Mouse (Mus musculus) cerebellum, adult 2 months (tissue): ENCODE data around the gene Gcnt2. TPM values are rescaled to one million over a fixed set of nuclear protein-coding genes. Genes with fewer than 3 reads are reported as not detected.
A peak's percentile ranks its signal among the peaks of the same experiment; 100 is the strongest.

Experiments
- DNase-seq, 2 experiments: peaks; one replicate each; pipeline ENCODE4 v3.0.0; 2021
- H3K27ac ChIP-seq: fragments of 200-500 bp; 2 replicates; pipeline ENCODE4 v1.5.1; 2012; ENCODE audit warnings: low read length, control low read depth, inconsistent platforms; ENCODE audit not compliant: insufficient read depth
- H3K27me3 ChIP-seq: fragments of 200-500 bp; 2 replicates; pipeline ENCODE4 v1.6.1; 2012; ENCODE audit warnings: inconsistent platforms, mild to moderate bottlenecking, low read length, moderate library complexity; ENCODE audit not compliant: control insufficient read depth, insufficient read depth
- H3K4me1 ChIP-seq: fragments of 200-500 bp; 2 replicates; pipeline ENCODE4 v1.6.1; 2011; ENCODE audit warnings: low read length; ENCODE audit not compliant: control insufficient read depth, insufficient read depth
- H3K4me3 ChIP-seq: fragments of 200-500 bp; replicated peaks from 2 replicates; pipeline ENCODE3; 2011; ENCODE audit warnings: mild to moderate bottlenecking, low read depth, low read length, control low read depth; ENCODE audit not compliant: insufficient read depth
- CTCF ChIP-seq: fragments of 200-500 bp; IDR thresholded peaks from 2 replicates; pipeline ENCODE4 v1.5.1; 2011; ENCODE audit warnings: low read depth, mild to moderate bottlenecking, control low read depth, low read length, moderate library complexity, borderline replicate concordance; ENCODE audit not compliant: insufficient read depth
- POLR2A ChIP-seq: fragments of 200-500 bp; IDR thresholded peaks from 2 replicates; pipeline ENCODE4 v1.6.1; 2011; ENCODE audit warnings: low read length, control low read depth, borderline replicate concordance; ENCODE audit not compliant: insufficient read depth
- WGBS: fragments of 180-500 bp; shearing (Covaris S2); methylation state at CpG from one replicate; pipeline ENCODE4 v1.1.7; 2018; 5-methylcytosine and 5-hydroxymethylcytosine counted together
- polyA plus RNA-seq: library from polyadenylated mRNA; depleted of rRNA; stranded (reverse); fragments of >200 nt; gene quantifications from 2 replicates; pipeline ENCODE4 v1.2.3, GENCODE M21; 2012; rRNA removed

Gene Gcnt2
- 2.3 and 2.5 TPM in 2 replicates for polyA plus RNA-seq

DNA sequence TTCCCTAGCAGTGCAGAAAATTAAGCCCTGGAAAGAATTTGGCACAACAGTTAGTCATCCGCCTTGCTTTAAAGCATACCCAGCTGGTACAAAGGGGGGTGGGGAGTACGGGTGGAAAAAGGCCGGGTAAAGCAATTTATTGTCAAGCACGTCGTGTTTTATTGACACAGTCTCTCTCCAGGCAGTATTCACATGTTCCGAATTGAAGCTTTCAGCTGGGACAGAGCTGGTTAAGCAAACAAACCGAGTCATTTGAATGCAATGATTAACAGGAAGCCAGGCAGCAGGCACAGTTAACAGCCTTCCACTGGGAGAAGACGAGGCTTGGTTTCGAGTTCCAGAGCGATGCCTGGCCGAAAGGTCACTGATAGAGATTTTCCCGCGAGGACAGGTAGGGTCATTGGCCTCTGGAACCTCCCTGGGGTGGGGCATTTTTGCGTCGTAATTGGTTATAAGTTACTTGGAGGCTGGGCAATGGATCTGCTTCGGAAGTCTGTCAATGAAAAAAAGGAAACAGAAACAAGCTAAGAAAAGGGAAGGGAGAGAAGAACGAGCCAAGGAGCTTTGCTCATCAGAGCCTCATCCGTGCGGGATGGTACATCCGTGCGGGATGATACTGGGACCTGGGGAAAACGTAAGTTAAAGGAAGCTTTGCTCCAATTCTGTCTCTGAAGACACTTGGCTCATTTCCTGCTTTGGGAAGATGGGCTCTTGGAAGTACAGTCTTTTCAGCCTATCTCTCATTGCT lies at the start of gene Gcnt2:
TSS of gene Gcnt2 (plus strand) at position 103 of the 748 bp plus-strand sequence.
- 65% methylated on average over 22 of the region's 22 CpGs for WGBS
- H3K4me1 ChIP-seq: no peaks in the 10 kb centered on the region
- no peak for TF ChIP-seq CTCF
- TF ChIP-seq POLR2A: no peak
- no peaks in the 10 kb centered on the region for H3K27me3 ChIP-seq
- H3K27ac ChIP-seq: no peak within 1 kb of the TSS
- H3K4me3 ChIP-seq: no peak within 1 kb of the TSS
- DNase-seq: no peak

DNA sequence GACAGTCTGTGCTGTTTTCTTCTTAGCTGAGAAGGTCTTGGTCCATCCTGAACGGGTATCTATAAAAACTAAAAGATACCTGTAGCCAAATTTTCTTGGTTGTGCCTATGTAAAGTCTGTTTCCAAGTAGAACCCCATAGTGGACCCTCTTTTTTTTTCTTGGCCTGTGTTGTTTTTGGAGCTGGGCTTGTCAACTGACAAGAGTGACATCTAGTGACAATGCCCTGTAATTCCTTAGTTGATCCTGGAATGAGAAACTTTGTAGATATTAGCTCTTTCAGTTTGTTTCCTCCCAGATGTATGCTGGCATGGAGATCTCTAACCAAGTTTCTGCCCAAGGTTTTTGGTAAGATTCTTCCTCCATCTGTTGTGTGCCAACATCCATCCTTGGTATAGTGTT lies 38.9 kb upstream of the Gcnt2 start:
- Histone ChIP-seq H3K27me3 (no peaks in the 10 kb centered on the region), H3K27ac (no peak overlapping the region), H3K4me3 (no peak overlapping the region), H3K4me1 (no peaks in the 10 kb centered on the region)
- TF ChIP-seq CTCF (no peak), POLR2A (no peak)
- 54% methylated on average over 1 of the region's 1 CpGs for WGBS
- DNase-seq: no peak

DNA sequence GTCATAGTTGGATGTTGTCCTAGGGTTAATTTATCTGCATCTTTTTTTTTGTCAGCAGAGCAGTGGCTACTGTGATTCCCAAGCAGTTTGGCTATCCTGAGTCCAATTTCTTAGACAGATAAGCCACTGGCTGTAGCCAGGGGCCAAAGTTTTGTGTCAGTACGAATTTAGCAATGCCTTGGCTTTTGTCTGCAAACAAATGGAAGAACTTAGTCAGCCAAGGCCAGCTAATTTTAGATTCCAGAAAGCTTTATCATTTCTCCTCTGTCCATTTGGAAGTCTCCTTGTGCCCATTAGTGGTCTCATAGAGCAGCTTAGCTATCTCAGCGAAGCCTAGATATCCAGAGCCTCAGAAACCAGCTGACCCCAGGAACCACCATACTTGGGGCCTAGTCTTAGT lies 37.6 kb upstream of the Gcnt2 start:
- no peak for TF ChIP-seq POLR2A
- no peak for TF ChIP-seq CTCF
- 76% methylated on average over 2 of the region's 2 CpGs for WGBS

DNA sequence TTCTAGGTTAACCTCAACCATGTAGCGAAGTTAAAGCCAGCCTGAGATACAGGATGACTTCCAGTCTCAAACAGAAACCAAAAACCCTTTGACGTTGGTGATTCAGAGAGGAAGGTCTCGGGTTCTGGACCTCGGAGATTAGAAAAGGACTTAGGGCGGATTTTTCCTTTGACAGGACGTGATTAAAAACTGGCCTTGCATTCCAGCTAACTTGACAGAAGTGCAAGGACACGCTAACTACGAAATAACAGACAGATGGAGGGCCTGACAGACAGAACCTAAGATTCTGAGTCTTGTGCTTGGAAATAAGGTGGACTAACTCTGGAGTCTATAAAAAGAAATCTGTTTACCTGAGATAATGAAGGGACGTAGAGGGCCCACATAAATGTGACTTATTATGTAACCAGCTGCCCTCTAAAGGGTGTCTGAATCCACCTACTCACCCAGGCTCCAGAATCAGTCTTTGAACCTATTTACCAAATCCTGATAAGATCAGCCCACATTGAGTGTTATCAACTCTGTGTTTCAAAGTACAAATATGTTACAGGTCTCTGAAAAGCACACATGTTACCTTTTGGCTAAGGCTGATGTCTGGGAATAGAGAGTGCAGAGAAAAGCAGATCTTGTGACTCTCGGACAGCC lies 18.3 kb upstream of the Gcnt2 start:
- WGBS: 81% methylated on average over 10 of the region's 10 CpGs
- H3K4me3 ChIP-seq: no peak overlapping the region
- no peaks in the 10 kb centered on the region for H3K4me1 ChIP-seq
- TF ChIP-seq POLR2A (no peak), CTCF (no peak)
- no peak overlapping the region for H3K27ac ChIP-seq
- DNase-seq: no peak
- no peaks in the 10 kb centered on the region for H3K27me3 ChIP-seq

More for the DNA sequence above, 37.6 kb upstream of the Gcnt2 start:
- Histone ChIP-seq H3K27me3 (no peaks in the 10 kb centered on the region), H3K4me3 (no peak overlapping the region), H3K27ac (no peak overlapping the region), H3K4me1 (no peaks in the 10 kb centered on the region)
- no peak for DNase-seq

DNA sequence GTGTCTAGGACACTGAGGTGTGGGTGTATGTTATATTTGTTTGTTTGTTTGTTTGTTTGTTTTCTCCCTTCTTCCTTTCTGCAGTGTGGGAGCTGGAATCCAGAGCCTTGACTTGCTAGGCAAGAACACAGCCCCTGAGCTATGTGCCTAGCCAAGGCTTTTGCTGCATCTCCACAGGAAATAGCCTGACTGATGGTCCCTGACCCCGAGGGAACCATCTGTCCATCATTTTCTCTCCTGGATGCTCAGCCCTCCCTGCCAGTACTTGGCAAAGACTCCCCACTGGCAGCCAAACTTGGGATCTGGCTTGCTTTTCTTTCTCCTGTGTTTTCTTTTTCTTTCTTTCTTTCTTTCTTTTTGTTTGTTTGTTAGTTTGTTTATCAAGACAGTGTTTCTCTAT lies 17.4 kb upstream of the Gcnt2 start:
- 0% methylated on average over 1 of the region's 1 CpGs for WGBS
- DNase-seq: no peak
- Histone ChIP-seq H3K4me1 (no peaks in the 10 kb centered on the region), H3K27me3 (no peaks in the 10 kb centered on the region), H3K4me3 (no peak overlapping the region), H3K27ac (no peak overlapping the region)
- TF ChIP-seq CTCF (no peak), POLR2A (no peak)

DNA sequence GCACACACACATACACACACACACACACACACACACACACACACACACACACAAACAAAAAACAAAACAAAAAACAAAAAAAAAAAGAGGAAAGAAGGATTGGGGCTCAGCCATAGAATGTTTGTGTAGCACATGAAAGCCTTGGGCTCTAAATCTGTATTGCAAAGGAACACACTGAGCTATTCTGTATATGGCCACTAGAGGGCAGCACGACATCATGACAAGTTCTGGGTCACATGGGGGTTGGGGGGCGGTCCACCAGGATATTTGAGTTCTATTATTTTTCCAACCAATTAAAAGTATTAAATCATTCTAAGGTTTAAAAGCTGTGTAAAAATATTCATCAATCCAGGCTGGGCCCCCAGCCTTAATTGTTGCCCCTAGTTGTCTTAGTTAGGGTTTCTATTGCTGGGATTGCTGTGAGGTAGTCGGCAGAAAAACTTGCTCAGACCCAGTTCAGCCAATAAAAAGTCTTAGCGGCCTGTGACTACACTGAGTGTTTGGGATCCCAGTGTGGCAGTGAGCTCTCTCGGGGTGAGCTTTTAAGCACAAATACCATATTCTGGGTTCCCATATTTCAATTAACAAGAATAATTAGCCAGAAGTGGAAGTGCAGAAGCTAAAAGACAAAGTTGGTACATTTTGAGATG lies 16.0 kb upstream of the Gcnt2 start:
- DNase-seq: peak; percentile 29 to 30
- no peaks in the 10 kb centered on the region for H3K4me1 ChIP-seq
- H3K4me3 ChIP-seq: no peak overlapping the region
- TF ChIP-seq CTCF: peak; percentile 76
- TF ChIP-seq POLR2A: no peak
- no peak overlapping the region for H3K27ac ChIP-seq
- no peaks in the 10 kb centered on the region for H3K27me3 ChIP-seq
- WGBS: 19% methylated on average over 5 of the region's 5 CpGs

DNA sequence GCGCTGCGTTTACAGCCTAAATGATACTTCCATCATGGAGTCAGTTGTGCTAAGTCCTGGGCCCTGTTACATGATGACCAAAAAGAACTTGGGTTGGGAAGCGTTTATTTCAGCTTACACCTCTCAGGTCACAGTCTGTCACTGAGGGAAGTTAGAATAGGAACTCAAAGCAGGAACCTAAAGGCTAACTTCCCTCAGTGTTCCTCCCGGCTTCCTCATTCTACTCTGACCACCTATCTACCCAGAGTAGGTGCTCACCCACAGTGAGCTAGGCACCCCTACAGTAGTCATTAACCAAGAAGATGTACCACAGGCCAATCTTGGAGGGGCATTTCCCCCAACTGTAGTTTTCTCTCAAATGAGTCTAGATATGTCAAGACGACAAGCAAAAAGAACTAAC lies 15.4 kb upstream of the Gcnt2 start:
- Histone ChIP-seq H3K4me3 (no peak overlapping the region), H3K27ac (no peak overlapping the region), H3K27me3 (no peaks in the 10 kb centered on the region), H3K4me1 (no peaks in the 10 kb centered on the region)
- DNase-seq: no peak
- WGBS: 92% methylated on average over 5 of the region's 5 CpGs
- no peak for TF ChIP-seq CTCF
- TF ChIP-seq POLR2A: no peak
